Mouse (Mus musculus) heart, postnatal 4 days (tissue): ENCODE measurements around the gene Spin2c. TPM values are rescaled to one million over a fixed set of nuclear protein-coding genes. Genes with fewer than 3 reads are reported as not detected.

ENCODE experiments used
- DNase-seq: peaks from one replicate; pipeline ENCODE4 v3.0.0; 2021
- total RNA-seq, 2 experiments: library from RNA; stranded (reverse); gene quantifications; 2 replicates each; pipeline ENCODE4 v1.2.3; 2021

Gene Spin2c
- 1 to 10 TPM in 1 of 2 experiments, under 1 TPM in 1; 0.81 to 2.0 TPM for total RNA-seq

DNA sequence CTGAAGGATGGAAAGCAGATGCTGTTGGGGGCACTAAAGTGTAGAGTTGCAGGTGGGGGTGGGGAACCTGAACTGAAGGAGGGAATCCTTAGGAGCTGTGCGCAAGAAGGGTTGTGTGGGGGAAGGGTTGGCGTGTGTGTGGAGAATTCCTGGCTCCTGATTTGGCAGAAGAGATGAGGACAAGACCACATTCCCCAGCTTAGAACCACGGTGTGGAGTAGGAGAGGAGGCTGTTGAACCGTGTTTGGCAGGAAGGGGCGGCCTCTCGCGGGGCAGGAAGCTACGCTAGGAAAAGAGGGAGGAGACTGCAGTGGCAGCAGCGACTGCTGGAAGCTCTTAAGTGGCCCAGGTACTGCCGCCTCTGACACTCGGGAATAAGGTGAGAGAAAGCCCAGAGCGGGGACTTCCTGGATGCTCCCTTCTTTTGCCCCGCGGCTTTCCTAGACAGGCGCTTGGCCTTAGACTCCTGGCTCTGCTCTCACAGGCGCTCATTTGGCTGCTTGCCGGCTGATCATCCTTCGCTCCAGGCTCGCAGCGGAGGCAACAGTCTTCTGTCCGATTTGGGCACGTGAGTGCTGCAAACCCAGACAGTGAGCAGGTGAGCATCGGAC is at the start of gene Spin2c:
Spin2c (plus strand) TSS at position 275 of the 611 bp plus-strand sequence.
- DNase-seq: peak; percentile 34

DNA sequence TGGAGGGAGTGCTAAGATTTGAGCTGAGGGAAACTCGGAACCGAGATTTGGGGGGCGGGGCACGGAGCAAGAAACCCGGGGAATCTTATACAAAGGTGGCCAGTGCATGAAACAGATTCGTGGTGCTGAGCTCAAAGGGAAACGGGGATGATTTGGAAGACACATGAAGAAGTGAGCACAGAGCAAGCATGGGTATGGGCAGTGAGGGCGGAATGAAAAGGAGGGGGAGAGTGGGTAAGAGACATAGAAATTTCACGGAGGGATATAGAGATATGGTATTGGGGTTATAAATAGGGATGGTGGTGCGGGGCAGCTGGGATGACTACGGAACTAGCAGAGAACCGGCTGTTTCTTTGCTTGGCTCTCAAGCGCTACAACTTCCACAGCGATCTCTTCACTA is 581 bp downstream of the Spin2c start:
- DNase-seq: no peak

Other genes with a start within 250 kb of the Spin2c start
- gene Kctd12b, start 135.8 kb upstream of the Spin2c start, total RNA-seq: 10 to 100 TPM; 15.2 to 17.4 TPM
- gene Nbdy, start 108.6 kb upstream of the Spin2c start, total RNA-seq: 10 to 100 TPM; 29.8 to 41.9 TPM
- gene Samt1, start 180.4 kb downstream of the Spin2c start, total RNA-seq: not detected
- not detected for gene 4921511M17Rik, start 201.6 kb downstream of the Spin2c start, total RNA-seq
- not detected for gene Gm10057, start 222.8 kb downstream of the Spin2c start, total RNA-seq